Mouse (Mus musculus): ENCODE measurements at regions not wholly inside any gene's neighbourhood (a gene's known extent, or its start where the extent isn't known, plus 50 kb on each side); places are given as distances from the start of the nearest gene placed in this dataset.

GRCm38 (mm10) chr10:96685991-96686601 lies 69.3 kb downstream of the Btg1 start:
- Histone ChIP-seq H3K36me3 (no peaks in the 10 kb centered on the region), H3K9me3 (no peaks in the 10 kb centered on the region), H3K4me1 (replicated peaks) (peaks cover 11% of the 10 kb centered on the region; the same call in 1 of the 2 replicates), H3K27me3 (no peaks in the 10 kb centered on the region), H3K27ac (no peak overlapping the region), H3K9ac (replicated peaks) (no peak overlapping the region), H3K4me2 (no peak overlapping the region), H3K4me3 (replicated peaks) (no peak overlapping the region)
- no peak for ATAC-seq (ENCODE audit: insufficient number of reproducible peaks, insufficient read depth, low FRiP score, low TSS enrichment, low read depth)
- WGBS: 34% methylated on average over 5 of the region's 5 CpGs

DNA sequence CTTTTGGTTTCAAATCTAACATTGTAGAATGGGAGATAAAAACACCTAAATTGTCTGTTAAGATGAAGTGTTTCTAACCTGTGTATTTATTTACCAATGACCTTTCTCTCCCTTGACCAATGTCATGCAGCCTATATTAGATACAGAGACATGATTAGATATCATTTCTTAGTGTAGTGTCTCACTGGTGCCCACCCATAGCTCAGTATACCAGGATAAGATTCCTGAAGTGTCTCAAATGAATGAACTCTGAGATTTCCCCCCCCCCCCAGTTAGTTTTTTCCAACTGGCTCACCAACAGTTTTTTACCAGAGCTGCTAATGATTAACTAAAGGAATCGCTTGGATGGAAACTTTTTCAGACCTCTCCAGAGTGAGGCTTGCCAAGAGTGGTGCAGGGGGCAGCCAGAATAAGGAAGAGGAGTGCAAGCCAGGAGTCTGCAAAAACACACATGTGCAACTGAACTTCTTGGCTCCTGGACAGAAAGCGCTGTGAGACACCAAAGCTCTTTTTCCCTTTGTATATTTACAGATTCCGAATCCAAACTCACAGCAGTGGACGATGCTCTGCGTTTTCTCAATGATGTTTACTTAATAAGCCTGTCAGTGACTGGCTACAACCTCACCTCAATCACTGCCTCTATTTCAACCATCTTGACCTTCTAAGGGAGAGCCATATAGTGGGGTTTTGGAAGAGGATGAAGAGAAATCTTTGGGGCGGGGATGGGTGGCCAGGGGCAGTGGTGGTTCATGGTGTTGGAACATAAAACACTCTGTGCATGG lies 70.0 kb downstream of the Btg1 start:
- no peak overlapping the region for H3K4me3 ChIP-seq (replicated peaks)
- H3K4me2 ChIP-seq: no peak overlapping the region
- ATAC-seq (ENCODE audit: insufficient number of reproducible peaks, insufficient read depth, low FRiP score, low TSS enrichment, low read depth): no peak
- H3K9ac ChIP-seq (replicated peaks): no peak overlapping the region
- peaks cover 11% of the 10 kb centered on the region; the same call in 1 of the 2 replicates for H3K4me1 ChIP-seq (replicated peaks)
- H3K27me3 ChIP-seq: no peaks in the 10 kb centered on the region
- H3K9me3 ChIP-seq: no peaks in the 10 kb centered on the region
- H3K27ac ChIP-seq: peak overlapping the region; percentile 37; the same call in 1 of the 2 replicates
- H3K36me3 ChIP-seq: no peaks in the 10 kb centered on the region
- WGBS: 72% methylated on average over 6 of the region's 6 CpGs

- H3K4me1 ChIP-seq (replicated peaks): peaks cover 11% of the 10 kb centered on the region; the same call in 1 of the 2 replicates
- ATAC-seq (ENCODE audit: insufficient number of reproducible peaks, insufficient read depth, low FRiP score, low TSS enrichment, low read depth): no peak
- H3K4me3 ChIP-seq (replicated peaks): no peak overlapping the region
- WGBS: 95% methylated on average over 1 of the region's 1 CpGs
- H3K27me3 ChIP-seq: no peaks in the 10 kb centered on the region
- no peak overlapping the region for H3K9ac ChIP-seq (replicated peaks)
- H3K36me3 ChIP-seq: no peaks in the 10 kb centered on the region
- H3K27ac ChIP-seq: peak overlapping the region; percentile 37; the same call in 1 of the 2 replicates
- no peak overlapping the region for H3K4me2 ChIP-seq
- no peaks in the 10 kb centered on the region for H3K9me3 ChIP-seq
These were observed 70.6 kb downstream of the Btg1 start for GRCm38 (mm10) chr10:96687441-96687772.

- Histone ChIP-seq H3K9ac (replicated peaks) (no peak overlapping the region), H3K27me3 (no peaks in the 10 kb centered on the region), H3K9me3 (no peaks in the 10 kb centered on the region), H3K27ac (no peak overlapping the region), H3K4me1 (replicated peaks) (peaks cover 19% of the 10 kb centered on the region), H3K36me3 (no peaks in the 10 kb centered on the region), H3K4me2 (no peak overlapping the region), H3K4me3 (replicated peaks) (no peak overlapping the region)
- 50% methylated on average over 11 of the region's 11 CpGs for WGBS
- no peak for ATAC-seq (ENCODE audit: insufficient number of reproducible peaks, insufficient read depth, low FRiP score, low TSS enrichment, low read depth)
These were observed 73.4 kb downstream of the Btg1 start for GRCm38 (mm10) chr10:96689976-96690867.

- H3K4me2 ChIP-seq: no peak overlapping the region
- no peak overlapping the region for H3K9ac ChIP-seq (replicated peaks)
- WGBS: 57% methylated on average over 2 of the region's 2 CpGs
- ATAC-seq (ENCODE audit: insufficient number of reproducible peaks, insufficient read depth, low FRiP score, low TSS enrichment, low read depth): no peak
- H3K36me3 ChIP-seq: no peaks in the 10 kb centered on the region
- H3K27ac ChIP-seq: no peak overlapping the region
- H3K9me3 ChIP-seq: no peaks in the 10 kb centered on the region
- no peak overlapping the region for H3K4me3 ChIP-seq (replicated peaks)
- peaks cover 19% of the 10 kb centered on the region for H3K4me1 ChIP-seq (replicated peaks)
- no peaks in the 10 kb centered on the region for H3K27me3 ChIP-seq
These were observed 74.1 kb downstream of the Btg1 start for GRCm38 (mm10) chr10:96690868-96691302.

DNA sequence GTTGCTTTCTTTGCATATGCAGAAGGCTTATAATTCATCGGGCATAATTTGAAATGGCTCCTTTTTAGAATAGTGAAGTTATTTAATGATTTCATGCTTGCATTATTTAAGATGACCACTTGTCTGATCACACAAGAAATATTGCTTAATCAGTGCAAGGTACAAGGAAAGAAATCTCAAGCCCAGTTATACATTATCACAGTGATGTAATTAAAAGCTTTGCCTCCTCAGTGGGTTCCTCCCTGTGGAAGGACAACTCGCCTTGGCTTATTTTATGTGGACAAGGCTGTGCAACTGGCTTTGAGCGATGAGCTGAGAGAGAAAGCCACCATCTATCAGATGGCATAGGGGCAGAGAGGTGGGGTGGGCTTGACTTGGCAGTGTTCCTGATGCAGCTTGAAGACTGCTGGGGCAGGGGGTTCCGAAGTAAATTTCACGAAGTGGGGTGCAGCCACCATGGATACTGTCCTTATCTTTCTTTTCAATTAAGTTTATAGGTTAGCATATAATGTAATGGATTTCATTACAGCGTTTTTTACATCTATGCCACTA lies 74.6 kb downstream of the Btg1 start:
- 88% methylated on average over 6 of the region's 6 CpGs for WGBS
- H3K27ac ChIP-seq: no peak overlapping the region
- ATAC-seq (ENCODE audit: insufficient number of reproducible peaks, insufficient read depth, low FRiP score, low TSS enrichment, low read depth): no peak
- H3K27me3 ChIP-seq: no peaks in the 10 kb centered on the region
- no peak overlapping the region for H3K4me2 ChIP-seq
- no peak overlapping the region for H3K4me3 ChIP-seq (replicated peaks)
- no peaks in the 10 kb centered on the region for H3K36me3 ChIP-seq
- H3K4me1 ChIP-seq (replicated peaks): peaks cover 19% of the 10 kb centered on the region
- H3K9ac ChIP-seq (replicated peaks): no peak overlapping the region
- no peaks in the 10 kb centered on the region for H3K9me3 ChIP-seq

GRCm38 (mm10) chr10:96692821-96693220 lies 76.0 kb downstream of the Btg1 start:
- H3K4me3 ChIP-seq (replicated peaks): no peak overlapping the region
- H3K4me1 ChIP-seq (replicated peaks): peaks cover 19% of the 10 kb centered on the region
- WGBS: 75% methylated on average over 7 of the region's 7 CpGs
- no peak overlapping the region for H3K4me2 ChIP-seq
- H3K9me3 ChIP-seq: no peaks in the 10 kb centered on the region
- H3K27ac ChIP-seq: no peak overlapping the region
- ATAC-seq (ENCODE audit: insufficient number of reproducible peaks, insufficient read depth, low FRiP score, low TSS enrichment, low read depth): no peak
- no peaks in the 10 kb centered on the region for H3K27me3 ChIP-seq
- no peaks in the 10 kb centered on the region for H3K36me3 ChIP-seq
- H3K9ac ChIP-seq (replicated peaks): no peak overlapping the region

- Histone ChIP-seq H3K36me3 (no peaks in the 10 kb centered on the region), H3K4me3 (replicated peaks) (no peak overlapping the region), H3K9ac (replicated peaks) (no peak overlapping the region), H3K27ac (no peak overlapping the region), H3K4me2 (no peak overlapping the region), H3K27me3 (no peaks in the 10 kb centered on the region), H3K4me1 (replicated peaks) (peaks cover 19% of the 10 kb centered on the region), H3K9me3 (no peaks in the 10 kb centered on the region)
- WGBS: 41% methylated on average over 6 of the region's 6 CpGs
- ATAC-seq (ENCODE audit: insufficient number of reproducible peaks, insufficient read depth, low FRiP score, low TSS enrichment, low read depth): no peak
These were observed 77.0 kb downstream of the Btg1 start for GRCm38 (mm10) chr10:96693766-96694165.

DNA sequence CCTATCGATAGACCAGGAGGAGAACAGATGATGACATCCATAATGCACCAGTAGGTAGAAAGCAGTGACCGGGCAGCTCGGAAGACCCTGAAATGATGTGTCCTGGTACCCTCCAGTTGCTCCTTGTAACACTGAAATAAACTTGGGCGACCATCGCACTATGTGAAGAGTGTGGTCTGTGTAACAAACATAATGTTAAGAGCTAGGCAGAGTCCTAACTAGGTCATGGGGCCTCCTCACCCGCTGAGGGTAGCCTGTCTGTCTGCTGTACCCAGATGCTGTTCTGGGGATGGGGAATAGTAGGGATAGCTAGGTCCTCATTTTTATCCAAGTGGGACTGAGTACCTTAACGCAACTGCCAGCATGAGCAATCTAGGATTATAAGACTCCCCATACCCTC lies 79.8 kb downstream of the Btg1 start:
- Histone ChIP-seq H3K27me3 (no peaks in the 10 kb centered on the region), H3K9ac (replicated peaks) (no peak overlapping the region), H3K4me3 (replicated peaks) (no peak overlapping the region), H3K4me1 (replicated peaks) (peaks cover 8% of the 10 kb centered on the region), H3K36me3 (no peaks in the 10 kb centered on the region), H3K27ac (no peak overlapping the region), H3K4me2 (no peak overlapping the region), H3K9me3 (no peaks in the 10 kb centered on the region)
- no peak for ATAC-seq (ENCODE audit: insufficient number of reproducible peaks, insufficient read depth, low FRiP score, low TSS enrichment, low read depth)
- WGBS: 93% methylated on average over 7 of the region's 7 CpGs

- Histone ChIP-seq H3K9me3 (no peaks in the 10 kb centered on the region), H3K36me3 (no peaks in the 10 kb centered on the region), H3K27me3 (no peaks in the 10 kb centered on the region), H3K27ac (peak overlapping the region; percentile 47), H3K4me2 (no peak overlapping the region), H3K4me3 (replicated peaks) (no peak overlapping the region), H3K4me1 (replicated peaks) (peaks cover 8% of the 10 kb centered on the region), H3K9ac (replicated peaks) (no peak overlapping the region)
- WGBS: 62% methylated on average over 3 of the region's 3 CpGs
- ATAC-seq (ENCODE audit: insufficient number of reproducible peaks, insufficient read depth, low FRiP score, low TSS enrichment, low read depth): no peak
These were observed 81.0 kb downstream of the Btg1 start for GRCm38 (mm10) chr10:96697781-96698180.

DNA sequence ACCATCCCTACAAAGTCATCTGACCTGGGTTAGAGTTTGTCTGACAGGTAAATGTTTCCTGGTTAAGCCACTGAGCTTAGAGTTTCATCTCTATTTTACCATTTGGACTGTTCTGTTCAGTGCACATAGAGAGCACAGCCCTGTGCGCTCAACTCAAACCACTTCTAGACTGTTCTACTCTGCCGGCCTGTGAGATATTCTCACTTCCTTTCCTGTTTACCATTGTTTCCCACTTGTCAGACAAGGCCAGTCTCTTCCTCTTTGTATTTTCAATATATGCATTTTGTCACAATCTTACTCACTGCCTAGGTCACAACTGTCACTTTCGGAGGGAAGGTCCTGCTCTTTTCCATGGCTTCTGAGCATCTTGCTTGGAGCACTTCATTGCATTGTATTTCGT lies 89.8 kb downstream of the Btg1 start:
- H3K9me3 ChIP-seq: no peaks in the 10 kb centered on the region
- no peaks in the 10 kb centered on the region for H3K4me1 ChIP-seq (replicated peaks)
- WGBS: 90% methylated on average over 4 of the region's 4 CpGs
- H3K4me3 ChIP-seq (replicated peaks): no peak overlapping the region
- H3K4me2 ChIP-seq: no peak overlapping the region
- H3K9ac ChIP-seq (replicated peaks): no peak overlapping the region
- H3K27me3 ChIP-seq: no peaks in the 10 kb centered on the region
- no peak for ATAC-seq (ENCODE audit: insufficient number of reproducible peaks, insufficient read depth, low FRiP score, low TSS enrichment, low read depth)
- no peak overlapping the region for H3K27ac ChIP-seq
- H3K36me3 ChIP-seq: no peaks in the 10 kb centered on the region

All from limb, embryonic 12.5 days (tissue).